Mouse (Mus musculus): ENCODE measurements around the gene Mtif3.

Gene Mtif3

DNA sequence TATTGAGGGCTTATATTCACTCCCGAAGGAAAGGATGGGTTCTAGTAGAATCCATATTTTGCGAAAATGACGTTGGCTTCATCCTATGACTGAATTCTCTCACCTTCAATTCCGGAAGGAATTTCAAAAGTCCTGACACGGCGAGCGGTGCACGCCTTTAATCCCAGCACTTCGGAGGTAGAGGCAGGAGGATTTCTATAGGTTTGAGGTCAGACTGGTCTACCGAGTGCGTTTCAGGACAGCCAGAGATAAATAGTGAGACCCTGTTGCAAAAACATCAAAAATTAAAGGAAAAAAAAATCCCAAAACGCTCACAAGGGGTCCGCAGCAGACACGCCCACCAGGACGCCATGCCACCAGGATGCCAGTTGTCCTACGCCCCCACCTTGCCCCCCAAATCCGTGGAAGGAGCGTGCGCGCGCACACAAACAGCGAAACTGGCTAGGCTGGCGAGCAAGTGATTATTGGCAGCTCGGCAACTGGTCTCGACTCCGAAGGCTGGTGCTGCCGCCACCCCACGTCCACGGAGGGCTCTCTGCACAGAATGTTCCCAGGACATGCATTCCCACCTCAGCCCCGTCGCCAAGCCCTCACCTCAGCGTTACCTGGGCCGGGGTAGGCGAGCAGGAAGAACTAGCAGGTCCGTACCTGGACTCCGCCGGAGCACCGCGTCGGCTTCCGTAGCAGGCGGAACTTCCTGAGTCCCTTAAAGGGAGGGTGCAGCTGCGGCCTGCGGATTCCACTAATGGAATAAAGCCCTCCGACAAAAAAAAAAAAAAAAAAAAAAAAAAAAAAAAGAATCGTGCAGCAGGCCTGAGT is at the start of gene Mtif3:
Gene Mtif3, minus strand, starts transcription at position 683 of the 819 bp plus-strand sequence.
- WGBS: under 1% methylated on average over 46 of the region's 46 CpGs

DNA sequence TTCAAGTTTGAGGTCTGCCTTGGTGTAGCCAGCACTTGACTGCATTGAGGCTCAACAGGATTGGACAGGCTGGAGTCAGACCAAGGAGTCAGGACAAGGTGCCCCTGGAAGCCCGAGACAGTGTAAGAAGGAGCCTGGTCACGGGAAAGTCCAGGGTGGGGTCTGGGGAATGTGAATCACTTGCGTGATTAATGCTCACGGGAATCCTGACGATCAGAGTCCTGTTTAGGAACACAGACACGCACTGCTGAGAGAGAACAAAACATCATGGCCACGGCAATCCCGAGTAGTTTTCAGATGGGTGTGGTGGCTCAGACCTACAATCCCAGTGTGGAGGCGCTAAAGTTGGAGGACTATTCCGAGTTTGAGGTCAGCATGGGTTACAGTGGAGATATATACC is 47.7 kb upstream of the Mtif3 start:
- 88% methylated on average over 10 of the region's 10 CpGs for WGBS

DNA sequence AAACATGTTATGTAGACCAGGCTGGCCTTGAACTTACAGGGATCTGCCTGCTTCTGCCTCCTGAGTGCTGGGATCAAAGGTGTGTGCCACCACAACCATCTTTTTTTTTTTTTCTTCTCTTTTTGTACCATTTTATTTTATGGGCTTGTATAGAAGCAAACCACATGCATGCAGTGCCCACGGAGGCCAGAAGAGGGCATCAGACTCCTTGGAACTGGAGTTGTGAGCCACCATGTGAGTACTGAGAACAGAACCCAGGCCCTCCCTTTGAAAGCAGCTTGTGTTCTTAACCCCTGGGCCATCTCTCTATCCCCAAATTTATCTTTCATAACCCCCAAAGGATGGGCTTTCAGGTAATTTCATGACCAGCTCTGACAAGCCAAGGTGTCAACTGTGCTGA is 39.7 kb upstream of the Mtif3 start:
- 65% methylated on average over 1 of the region's 1 CpGs for WGBS

DNA sequence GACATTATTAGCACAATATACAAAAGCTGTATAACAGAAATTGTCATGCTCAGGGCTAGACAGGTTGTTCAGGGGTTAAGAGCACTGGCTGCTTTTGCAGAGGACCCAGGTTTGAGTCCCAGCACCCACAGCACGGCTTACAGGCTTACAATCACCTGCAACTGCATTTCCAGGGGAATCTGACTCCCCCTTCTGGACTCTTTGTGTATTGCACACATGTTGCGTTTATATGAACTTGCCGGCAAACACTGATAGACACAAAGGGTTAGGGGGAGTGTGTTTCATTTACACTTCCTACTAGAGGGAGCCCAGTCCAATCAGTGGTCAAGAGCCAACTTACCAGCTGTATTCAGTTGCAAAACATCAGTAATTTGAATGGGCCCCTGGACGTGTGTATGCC is 37.7 kb upstream of the Mtif3 start:
- 82% methylated on average over 4 of the region's 4 CpGs for whole genome bisulfite sequencing

DNA sequence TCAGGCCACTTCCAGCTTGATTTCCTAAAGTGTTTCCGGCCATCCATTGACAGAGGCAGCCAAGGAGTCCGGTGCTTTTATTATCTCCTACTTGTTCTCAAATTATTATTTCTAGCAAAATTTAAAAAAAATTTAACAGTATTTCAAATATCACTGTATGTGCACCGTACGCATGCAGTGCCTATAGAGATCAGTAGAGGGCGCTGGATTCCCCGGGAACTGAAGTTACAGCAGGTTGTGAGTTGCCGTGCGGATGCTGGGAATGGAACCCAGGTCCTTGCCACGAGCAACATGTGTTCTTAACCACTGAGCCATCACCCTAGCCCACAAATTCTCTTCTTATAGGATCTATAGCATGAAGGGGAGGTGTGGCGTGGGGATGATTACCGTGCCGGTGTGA is 35.2 kb upstream of the Mtif3 start:
- 93% methylated on average over 12 of the region's 12 CpGs for WGBS

DNA sequence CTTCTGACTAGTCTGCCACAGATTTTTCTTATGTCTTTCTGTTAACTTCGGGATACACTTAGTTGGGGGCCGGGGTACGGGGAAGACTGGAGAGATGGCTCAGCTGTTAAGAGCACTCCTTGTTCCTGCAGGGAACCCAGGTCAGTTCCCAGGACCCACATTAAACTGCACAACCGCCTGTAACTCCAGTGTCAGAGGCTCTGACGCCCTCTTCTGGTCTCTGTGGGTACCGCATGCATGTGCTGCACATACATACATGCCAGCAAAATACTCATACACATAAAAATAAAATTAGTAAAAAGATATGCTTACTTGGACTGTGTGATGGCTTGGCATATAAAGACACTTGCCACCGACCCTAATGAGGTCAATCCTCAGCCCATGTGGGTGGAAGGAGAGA is 33.2 kb upstream of the Mtif3 start:
- WGBS: 84% methylated on average over 7 of the region's 7 CpGs

DNA sequence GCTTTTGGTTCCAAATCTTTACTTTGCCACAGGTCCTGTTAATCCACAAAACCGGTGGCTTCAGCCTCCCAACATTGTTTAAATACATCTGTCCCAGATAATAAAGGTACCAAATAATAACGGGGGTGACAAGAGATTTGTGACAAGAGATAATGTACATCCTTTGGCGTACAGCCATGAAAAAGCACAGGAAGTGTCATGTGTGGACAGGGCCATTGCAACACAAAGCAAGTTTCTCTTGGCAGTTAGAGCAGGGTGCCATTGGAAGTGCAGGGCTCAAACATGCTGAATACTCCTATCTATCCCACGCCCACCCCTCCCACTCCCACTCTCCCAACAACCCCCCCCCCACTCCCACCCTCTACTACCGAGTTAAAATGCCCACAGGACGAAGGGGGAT is 31.4 kb upstream of the Mtif3 start:
- 68% methylated on average over 6 of the region's 6 CpGs for WGBS

DNA sequence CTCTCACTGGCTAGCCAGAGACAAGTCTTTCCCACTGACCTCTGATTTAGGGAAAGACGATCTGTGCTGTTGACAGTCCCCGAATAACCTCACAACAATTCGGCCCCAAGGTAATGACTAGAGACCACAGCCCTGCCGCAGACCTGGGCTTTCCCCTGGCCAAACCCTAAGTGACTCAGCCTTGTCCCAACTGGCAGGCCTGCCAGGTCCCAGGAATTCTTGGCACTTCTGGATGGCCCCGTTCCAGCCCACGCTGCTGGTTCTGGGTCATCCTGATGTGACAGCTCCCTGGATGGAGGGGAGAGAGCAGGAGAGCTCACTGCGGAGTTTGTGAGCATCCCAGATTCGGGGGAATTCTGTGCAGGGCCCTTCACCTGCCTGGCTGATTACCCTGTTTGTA is 29.9 kb upstream of the Mtif3 start:
- 70% methylated on average over 8 of the region's 8 CpGs for WGBS

DNA sequence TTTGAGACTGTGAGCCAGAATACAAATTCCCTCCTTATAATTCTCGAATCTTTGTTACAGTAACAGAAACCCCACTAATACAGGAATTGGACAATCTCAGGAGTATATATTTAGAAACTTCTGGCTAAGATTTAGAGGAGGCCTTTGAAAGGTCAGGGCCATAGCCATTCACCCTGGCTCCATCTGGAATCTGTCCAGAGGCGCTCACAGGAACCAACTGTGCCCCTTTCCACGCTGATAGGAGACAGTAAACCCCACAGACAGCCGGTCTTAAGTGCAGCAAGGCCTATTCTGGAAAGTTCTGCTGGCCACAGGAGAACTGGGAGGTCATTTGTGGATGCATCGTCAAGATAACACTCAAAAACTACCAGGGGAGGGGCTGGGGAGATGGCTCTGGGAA is 25.5 kb upstream of the Mtif3 start:
- WGBS: 81% methylated on average over 5 of the region's 5 CpGs

DNA sequence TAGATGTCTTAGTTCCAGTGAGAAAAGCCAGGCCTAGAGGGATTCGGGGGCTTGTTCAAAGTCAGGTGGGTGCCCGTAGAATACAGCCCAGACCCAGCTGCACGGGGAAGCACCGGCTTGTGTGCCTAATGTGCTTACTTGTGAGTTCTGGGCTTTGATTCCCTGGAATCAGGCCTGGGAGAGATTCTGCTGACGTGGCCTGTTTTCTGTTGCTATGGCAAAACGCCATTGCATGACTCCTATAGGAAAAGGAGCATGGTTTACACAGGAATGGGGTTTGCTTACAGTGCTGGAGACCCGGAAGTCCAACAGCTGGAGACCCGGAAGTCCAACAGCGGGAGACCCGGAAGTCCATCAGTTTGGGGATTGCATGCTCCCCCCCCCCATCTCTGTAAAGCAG is 24.0 kb upstream of the Mtif3 start:
- 68% methylated on average over 10 of the region's 10 CpGs for WGBS

DNA sequence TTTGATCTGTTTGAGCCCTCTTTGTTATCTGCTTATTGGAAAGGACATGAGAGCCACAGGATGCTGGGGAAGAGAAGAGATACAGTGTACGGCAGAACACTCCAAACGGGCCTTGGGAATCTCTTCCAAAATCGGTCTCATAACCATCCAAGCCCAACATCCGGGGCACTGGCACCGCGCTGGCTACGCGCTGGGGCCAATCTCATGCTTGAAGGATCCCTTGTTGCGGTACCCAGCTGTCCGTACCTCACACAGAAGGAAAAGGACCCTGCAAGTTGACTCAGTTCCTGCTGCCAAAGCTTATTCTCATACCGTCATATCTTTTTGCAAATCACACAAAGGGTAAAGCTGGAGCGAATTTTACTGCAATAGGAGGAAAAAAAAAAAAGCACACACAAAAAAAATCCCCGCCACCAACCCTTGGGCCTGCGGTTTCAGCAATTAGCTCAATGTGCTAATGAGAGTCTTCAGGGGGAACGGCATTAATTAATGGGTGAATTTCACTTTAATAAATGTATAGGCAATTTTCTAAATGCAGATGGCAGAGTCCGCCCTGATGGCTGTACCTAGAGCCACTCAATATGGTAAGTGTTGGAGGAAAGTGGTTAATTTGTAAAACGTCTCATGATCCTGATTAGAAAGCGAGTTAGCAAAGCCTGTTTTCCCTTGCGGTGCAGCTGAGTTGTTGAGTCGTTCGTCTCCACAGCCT is 22.3 kb upstream of the Mtif3 start:
- WGBS: 48% methylated on average over 21 of the region's 21 CpGs

DNA sequence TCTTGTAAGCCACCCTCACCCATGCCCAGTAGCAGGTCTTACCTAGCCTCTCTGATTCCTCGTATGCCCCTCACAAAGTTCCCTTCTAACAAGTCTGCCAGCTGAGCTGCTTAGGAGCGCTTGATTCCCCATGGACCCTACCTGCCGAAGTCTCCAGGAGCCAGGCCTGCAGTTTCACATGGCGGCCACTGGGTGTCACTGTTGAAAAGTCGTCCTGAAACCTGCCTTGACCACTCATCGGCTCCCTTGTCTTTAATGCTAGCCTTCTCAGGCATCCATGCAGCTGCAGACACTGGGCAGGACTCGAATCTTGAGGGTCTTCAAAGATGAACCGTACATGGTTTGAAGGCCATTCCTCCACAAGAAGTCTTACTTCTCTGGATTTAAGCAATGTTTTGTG is 19.6 kb upstream of the Mtif3 start:
- 8% methylated on average over 8 of the region's 8 CpGs for WGBS

DNA sequence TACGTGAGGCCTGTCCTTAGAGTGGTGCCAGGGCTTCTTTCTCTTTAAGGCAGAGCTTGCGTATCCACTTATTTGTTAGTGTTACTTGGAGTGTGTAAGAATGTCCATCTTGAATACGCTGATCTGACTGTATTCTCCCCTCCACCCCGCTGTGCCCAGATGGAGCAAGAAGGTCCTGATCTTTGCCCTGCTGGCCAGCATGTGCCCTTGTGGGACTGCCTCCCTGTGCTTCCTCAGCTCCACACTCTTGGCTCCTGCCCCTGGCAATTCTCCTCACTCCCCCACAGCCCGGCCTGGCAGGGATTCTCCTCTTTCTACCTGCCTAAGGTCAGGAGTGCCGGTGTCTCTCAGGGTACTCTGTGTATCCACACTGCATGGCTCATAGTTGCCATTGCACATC is 17.8 kb upstream of the Mtif3 start:
- 88% methylated on average over 6 of the region's 6 CpGs for WGBS

DNA sequence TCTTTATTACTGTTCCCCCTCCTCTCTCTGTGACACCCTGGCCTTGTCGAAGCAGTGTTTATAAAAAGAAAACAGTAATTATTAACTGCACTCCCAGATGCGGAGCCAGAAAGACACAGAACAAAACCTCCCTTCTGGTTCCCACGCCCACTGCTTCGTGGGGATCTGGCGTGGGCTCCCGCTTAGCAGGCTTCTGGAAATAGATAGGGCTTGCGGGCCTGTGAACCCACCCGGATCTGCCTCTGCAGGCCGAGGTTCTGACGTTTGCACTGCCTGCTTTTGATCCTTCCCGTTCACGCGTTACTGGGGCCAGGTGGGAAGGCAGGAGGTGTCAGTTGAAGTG is 11.2 kb upstream of the Mtif3 start:
- WGBS: 41% methylated on average over 13 of the region's 13 CpGs

DNA sequence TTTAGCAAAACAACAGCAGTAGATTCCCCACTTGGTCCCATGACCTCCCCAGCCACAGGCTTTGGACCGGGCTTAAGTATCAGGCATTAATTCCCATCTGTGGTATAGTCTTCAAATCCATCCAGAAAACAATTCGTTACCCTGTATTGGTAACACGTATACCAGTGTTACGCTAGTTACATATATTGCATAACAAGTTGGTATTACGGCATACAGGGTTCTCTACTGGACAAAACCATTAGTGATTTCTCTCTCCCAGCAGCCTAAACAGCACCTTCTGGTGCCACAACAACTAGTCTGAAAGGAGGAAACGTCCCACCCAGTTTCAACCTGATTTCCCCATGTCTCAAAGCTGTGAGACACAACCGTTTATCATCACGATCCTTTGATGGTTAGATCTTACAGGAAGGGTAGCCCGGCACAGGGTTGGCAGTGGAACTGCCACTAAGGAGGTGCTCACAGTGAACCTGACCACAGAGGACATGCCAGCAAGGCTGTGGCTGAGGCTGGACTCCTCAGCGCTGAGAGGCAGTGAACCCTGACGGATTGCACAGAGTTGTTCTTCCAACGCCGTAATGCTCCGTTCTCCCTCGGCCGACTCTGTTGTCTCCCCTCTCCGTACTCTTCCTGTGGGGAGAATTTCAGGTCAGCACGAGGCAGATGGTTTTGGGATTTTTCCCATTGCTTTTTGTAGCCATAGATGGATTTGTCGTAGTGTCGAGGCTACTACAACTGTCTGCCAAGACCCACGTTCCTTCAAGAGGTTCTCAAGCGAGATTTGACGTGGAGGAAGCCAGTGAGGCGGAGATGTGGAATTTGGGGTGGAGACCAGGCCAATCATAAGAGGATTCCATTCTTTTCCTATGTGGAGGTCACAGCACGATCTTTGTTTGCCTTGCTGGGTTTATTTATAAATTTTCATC is 10.5 kb upstream of the Mtif3 start:
- 75% methylated on average over 25 of the region's 25 CpGs for WGBS

DNA sequence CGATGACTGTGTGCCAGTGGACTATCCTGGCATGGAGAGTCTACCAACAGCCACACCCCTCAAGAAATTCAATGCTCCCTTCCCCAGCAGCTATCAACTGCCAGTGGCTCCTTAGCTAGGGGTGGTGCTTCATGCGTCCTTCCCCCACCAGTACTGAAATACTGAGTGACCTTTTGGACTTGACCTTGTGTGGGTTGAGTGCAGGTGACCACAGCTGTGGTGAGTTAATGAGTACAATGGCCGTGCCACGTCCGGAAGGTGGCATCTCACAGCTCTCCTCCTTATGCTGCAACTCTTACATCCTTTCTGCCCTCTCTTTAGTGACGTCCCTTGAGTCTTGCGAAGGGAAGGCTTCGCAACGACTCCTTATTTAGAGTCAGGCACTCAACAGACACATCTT is 9.8 kb upstream of the Mtif3 start:
- WGBS: 94% methylated on average over 9 of the region's 9 CpGs

DNA sequence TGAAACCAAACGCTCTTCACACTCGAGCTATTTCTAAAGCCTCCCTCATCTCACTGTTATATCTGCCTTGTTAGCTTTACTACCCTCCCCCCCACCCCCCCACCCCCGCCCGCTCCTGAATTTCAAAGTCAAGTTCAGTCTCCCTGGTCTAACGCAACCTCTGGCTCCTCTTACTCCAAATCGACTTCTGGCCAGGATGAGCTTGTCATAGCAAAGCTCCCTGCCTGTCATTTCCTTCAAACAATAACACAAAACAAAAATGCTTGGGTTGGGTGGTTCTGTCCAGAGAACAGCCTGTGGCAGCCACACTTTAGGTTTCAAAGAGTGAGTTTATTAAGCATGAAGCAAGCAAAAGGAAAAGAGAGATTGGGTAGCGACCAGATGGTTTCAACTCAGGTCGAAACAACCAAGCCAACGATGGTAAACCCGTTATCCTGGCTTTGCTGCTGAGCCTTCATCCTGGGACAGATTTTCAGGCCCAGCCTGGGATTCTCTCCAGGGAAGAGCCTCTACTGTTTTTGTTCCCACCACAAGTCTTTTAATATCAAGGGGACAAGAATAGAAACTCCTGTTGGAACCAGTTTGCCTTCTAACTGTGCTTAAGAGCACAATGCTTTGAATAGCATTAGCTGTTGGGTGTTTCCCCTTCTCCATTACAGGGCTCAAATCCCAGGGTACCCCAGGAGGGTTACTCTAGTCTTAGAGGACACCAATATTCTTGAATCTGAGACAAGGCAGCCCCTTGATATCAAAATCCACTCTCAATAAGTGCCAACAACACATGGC is 8.4 kb upstream of the Mtif3 start:
- 66% methylated on average over 10 of the region's 10 CpGs for WGBS

DNA sequence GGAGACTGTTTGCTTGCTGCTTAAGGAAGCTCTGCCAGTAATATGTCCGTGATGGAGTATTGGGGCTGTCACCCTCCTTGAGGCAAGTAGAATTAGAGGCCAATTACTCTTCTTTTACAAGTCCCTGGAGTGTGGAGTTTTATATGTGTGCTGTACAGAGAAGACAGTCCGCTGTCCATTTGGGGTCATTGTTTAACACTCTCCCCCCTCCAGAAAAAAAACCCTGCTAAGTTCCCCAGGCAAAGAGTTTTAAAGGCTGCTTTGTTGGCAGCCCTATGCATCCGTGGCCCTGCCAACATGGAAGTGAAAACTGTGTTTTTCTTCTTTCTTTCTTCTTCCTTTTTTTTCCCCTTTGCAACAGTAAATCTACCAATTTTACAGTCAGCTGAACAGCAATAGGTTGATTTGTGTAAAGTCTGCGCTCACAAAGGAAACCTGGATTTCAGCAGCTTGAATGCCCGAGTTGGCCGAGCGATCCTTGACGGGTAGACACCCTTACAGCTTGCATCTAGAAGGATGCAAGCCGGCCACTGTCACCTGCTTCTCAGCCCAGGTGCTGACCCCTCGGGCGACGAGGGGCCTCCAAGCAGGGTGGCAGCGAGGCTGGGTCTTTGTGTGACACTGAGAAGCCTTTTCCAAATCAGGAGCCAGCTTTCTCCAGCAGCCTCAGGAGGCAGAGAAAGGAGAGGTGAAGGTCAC is 5.2 kb upstream of the Mtif3 start:
- 60% methylated on average over 13 of the region's 13 CpGs for WGBS

DNA sequence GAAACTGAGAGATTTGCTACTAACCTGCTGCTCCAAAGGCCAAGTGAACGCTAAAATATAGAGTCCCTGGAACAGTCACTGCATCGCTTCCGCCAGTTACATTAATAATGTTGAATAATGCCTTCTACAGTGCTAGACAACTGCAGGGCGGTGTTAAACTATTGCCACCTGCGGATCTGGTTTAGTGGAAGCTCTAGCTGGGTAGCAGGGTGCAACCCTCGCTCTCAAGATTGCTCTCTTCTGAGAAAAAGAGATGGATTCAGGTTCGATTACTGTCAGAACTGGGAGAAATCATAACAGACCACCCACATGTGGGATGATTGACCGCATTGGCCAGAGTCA is 308 bp upstream of the Mtif3 start:
- whole genome bisulfite sequencing: 51% methylated on average over 8 of the region's 8 CpGs

DNA sequence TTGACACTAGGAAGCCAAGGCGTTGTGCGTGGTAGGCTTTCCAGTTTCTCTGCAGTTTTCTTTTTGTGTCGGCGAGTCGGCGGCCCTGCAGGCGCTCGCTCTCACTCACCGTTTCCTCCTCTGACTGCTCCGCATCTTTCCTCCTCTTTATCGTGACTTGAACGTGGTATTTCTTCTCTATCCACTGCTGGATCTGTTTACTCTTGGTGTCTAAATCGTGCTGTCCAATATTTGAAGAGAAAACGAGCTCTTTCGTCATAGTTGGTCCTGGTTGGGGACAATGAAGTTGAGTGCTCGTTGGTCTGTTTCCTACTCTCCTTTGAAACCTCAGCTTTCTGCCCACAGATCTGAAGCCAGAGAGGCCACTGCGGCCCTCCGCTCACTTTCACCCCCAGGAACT is 6.9 kb downstream of the Mtif3 start:
- WGBS: 72% methylated on average over 18 of the region's 18 CpGs

DNA sequence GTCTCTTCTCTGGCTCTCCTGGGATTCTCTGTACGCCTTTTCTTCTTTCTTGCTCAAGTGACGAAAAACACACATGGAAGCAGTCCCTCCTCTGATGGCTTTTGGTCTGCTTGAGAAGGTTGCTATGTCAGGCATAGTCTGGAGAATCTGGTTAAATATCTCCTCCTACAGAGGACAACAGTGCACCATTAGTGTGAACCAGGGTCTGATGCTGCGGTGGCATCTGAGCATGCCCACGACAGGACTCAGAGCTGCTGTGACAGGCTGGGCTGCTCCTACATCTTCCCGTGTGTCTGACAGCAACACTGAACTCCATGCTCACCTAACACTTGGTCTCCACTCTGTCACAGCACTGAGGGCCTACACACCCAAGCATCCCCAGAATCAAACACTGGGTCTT is 7.9 kb downstream of the Mtif3 start:
- WGBS: 84% methylated on average over 5 of the region's 5 CpGs
